Mouse (Mus musculus): Measurements from ENCODE around the gene Slc35f4. TPM values are rescaled to one million over a fixed set of nuclear protein-coding genes. Genes with fewer than 3 reads are reported as not detected.
"Not testable (repeated sequence)": the region's sequence is repeated elsewhere in the genome, so short reads cannot be mapped to it uniquely, and the experiment has no call there.

Slc35f4 gene
- polyA plus RNA-seq, 1 experiment from 2014 or later = 0.22 TPM

GRCm38 (mm10) chr14:49278880-49279279, 247.0 kb downstream of the Slc35f4 start:
- no peaks in the 10 kb centered on the region for H3K9me3 ChIP-seq (ENCODE audit: control insufficient read depth, low read length)
- no peak overlapping the region for H3K9ac ChIP-seq (ENCODE audit: low read depth, low read length)
- no peaks in the 10 kb centered on the region for H3K4me1 ChIP-seq (replicated peaks; ENCODE audit: control insufficient read depth, insufficient read depth, low read length)
- H3K4me2 ChIP-seq = no peak overlapping the region
- H3K36me3 ChIP-seq (ENCODE audit: control insufficient read depth, insufficient read depth, low read length) = no peaks in the 10 kb centered on the region
- DNase-seq (ENCODE audit: low spot score) (no peak), ATAC-seq (replicated peaks; ENCODE audit: low FRiP score) (no peak)
- WGBS = 63% methylated on average over 6 of the region's 6 CpGs
- no peak overlapping the region for H3K27ac ChIP-seq (ENCODE audit: low read depth, low read length)
- H3K27me3 ChIP-seq (replicated peaks; ENCODE audit: control insufficient read depth, insufficient read depth, low read length) = no peaks in the 10 kb centered on the region
- no peak overlapping the region for H3K4me3 ChIP-seq (ENCODE audit: low read depth, low read length)

DNA sequence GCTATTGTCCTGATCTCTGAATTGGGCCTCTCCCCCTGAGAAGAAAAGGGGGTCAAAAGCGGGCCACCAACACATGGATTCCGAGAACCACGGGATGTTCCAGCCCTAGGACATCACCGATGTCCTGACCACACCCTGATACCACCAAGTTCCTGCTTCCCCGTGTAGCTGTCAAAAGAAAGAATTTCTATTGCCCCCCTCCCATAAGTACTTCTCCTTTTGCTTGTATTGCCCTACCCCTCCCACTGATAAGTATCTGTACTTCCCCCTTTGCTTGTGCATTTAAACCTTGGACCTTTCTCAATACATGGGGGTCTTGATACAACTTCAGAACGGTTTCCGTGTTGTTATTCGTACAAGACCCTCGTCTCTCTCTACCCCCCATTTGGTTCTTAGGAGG, 247.4 kb downstream of the Slc35f4 start:
- not testable (repeated sequence) for DNase-seq (ENCODE audit: low spot score); ATAC-seq (replicated peaks; ENCODE audit: low FRiP score); H3K27me3 ChIP-seq (replicated peaks; ENCODE audit: control insufficient read depth, insufficient read depth, low read length); H3K4me1 ChIP-seq (replicated peaks; ENCODE audit: control insufficient read depth, insufficient read depth, low read length); H3K27ac ChIP-seq (ENCODE audit: low read depth, low read length); H3K4me3 ChIP-seq (ENCODE audit: low read depth, low read length); H3K36me3 ChIP-seq (ENCODE audit: control insufficient read depth, insufficient read depth, low read length); H3K9me3 ChIP-seq (ENCODE audit: control insufficient read depth, low read length); H3K9ac ChIP-seq (ENCODE audit: low read depth, low read length); H3K4me2 ChIP-seq
- 68% methylated on average over 9 of the region's 9 CpGs for WGBS

DNA sequence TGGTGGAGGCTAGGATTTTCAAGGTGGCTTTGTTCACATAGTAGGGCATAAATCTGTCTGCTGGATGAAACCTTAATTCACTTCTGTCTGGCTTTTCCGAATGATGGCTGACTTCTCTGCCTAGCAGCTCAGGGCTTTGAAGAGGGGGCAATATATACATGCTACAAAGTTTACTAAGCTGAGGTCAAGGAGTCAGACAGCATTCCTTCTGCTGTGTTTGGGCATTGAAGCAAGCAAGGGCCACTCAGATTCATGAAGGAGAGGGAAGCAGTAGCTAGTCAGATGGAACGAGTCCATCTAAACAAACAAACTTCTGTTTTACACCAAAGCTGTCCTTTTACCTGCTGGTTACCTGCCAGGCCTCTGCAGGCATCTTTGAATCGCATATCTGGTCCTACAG, 248.2 kb downstream of the Slc35f4 start:
- ATAC-seq (replicated peaks; ENCODE audit: low FRiP score) = no peak
- Histone ChIP-seq H3K27me3 (replicated peaks; ENCODE audit: control insufficient read depth, insufficient read depth, low read length) (no peaks in the 10 kb centered on the region), H3K9ac (ENCODE audit: low read depth, low read length) (no peak overlapping the region), H3K4me3 (ENCODE audit: low read depth, low read length) (no peak overlapping the region), H3K4me1 (replicated peaks; ENCODE audit: control insufficient read depth, insufficient read depth, low read length) (no peaks in the 10 kb centered on the region), H3K4me2 (no peak overlapping the region), H3K9me3 (ENCODE audit: control insufficient read depth, low read length) (no peaks in the 10 kb centered on the region), H3K36me3 (ENCODE audit: control insufficient read depth, insufficient read depth, low read length) (no peaks in the 10 kb centered on the region), H3K27ac (ENCODE audit: low read depth, low read length) (no peak overlapping the region)
- WGBS = 74% methylated on average over 3 of the region's 3 CpGs
- DNase-seq (ENCODE audit: low spot score) = no peak

DNA sequence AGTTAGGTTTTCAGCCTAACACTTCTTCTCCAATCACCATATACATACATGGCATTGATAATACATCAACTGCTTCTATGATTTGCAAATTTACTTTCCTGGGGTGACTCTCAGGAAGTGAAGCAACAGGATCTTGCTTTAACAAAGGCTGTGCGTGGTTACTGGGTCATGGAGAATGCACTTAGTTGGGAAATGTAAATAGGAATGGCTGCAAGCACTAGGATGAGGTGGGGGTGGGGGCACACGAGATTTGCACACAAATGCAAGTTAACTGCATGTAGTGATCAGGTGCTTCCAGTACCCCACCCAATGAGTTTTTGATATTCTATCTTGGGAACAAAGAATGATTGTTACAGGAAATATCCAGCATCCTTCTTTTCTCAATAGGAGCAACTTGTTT, 250.5 kb downstream of the Slc35f4 start:
- DNase-seq (ENCODE audit: low spot score) (no peak), ATAC-seq (replicated peaks; ENCODE audit: low FRiP score) (no peak)
- no peak overlapping the region for H3K27ac ChIP-seq (ENCODE audit: low read depth, low read length)
- no peak overlapping the region for H3K4me2 ChIP-seq
- H3K9ac ChIP-seq (ENCODE audit: low read depth, low read length) = no peak overlapping the region
- H3K36me3 ChIP-seq (ENCODE audit: control insufficient read depth, insufficient read depth, low read length) = no peaks in the 10 kb centered on the region
- no peaks in the 10 kb centered on the region for H3K4me1 ChIP-seq (replicated peaks; ENCODE audit: control insufficient read depth, insufficient read depth, low read length)
- H3K4me3 ChIP-seq (ENCODE audit: low read depth, low read length) = no peak overlapping the region
- no peaks in the 10 kb centered on the region for H3K9me3 ChIP-seq (ENCODE audit: control insufficient read depth, low read length)
- H3K27me3 ChIP-seq (replicated peaks; ENCODE audit: control insufficient read depth, insufficient read depth, low read length) = no peaks in the 10 kb centered on the region
- 43% methylated on average over 2 of the region's 2 CpGs for WGBS

GRCm38 (mm10) chr14:49265286-49266002, 260.4 kb downstream of the Slc35f4 start:
- no peaks in the 10 kb centered on the region for H3K4me1 ChIP-seq (replicated peaks; ENCODE audit: control insufficient read depth, insufficient read depth, low read length)
- no peak for DNase-seq (ENCODE audit: low spot score)
- no peaks in the 10 kb centered on the region for H3K36me3 ChIP-seq (ENCODE audit: control insufficient read depth, insufficient read depth, low read length)
- H3K9ac ChIP-seq (ENCODE audit: low read depth, low read length) = no peak overlapping the region
- no peak for ATAC-seq (replicated peaks; ENCODE audit: low FRiP score)
- H3K27me3 ChIP-seq (replicated peaks; ENCODE audit: control insufficient read depth, insufficient read depth, low read length) = no peaks in the 10 kb centered on the region
- 73% methylated on average over 5 of the region's 5 CpGs for WGBS
- H3K9me3 ChIP-seq (ENCODE audit: control insufficient read depth, low read length) = no peaks in the 10 kb centered on the region
- no peak overlapping the region for H3K4me2 ChIP-seq
- no peak overlapping the region for H3K4me3 ChIP-seq (ENCODE audit: low read depth, low read length)
- no peak overlapping the region for H3K27ac ChIP-seq (ENCODE audit: low read depth, low read length)

Small RNA genes within 50 kb of the gene (microRNA-seq; reads per million reads assigned to microRNA genes)
- gene Gm22949 (ENCODE audit: borderline number of aligned reads) = not detected
